Mouse (Mus musculus) spleen, adult 18-20 months (tissue): ENCODE measurements around the gene Iqschfp.

Experiments
- DNase-seq, 2 experiments: peaks; one replicate each; pipeline ENCODE4 v3.0.0; 2022; ENCODE audit warnings: mixed read lengths in 2 of 2

Gene Iqschfp

GRCm38 (mm10) chr3:68496513-68496912 lies 604.5 kb downstream of the Iqschfp start:
- DNase-seq = no peak

GRCm38 (mm10) chr3:68499532-68500152 lies 607.6 kb downstream of the Iqschfp start:
- DNase-seq = no peak

DNA sequence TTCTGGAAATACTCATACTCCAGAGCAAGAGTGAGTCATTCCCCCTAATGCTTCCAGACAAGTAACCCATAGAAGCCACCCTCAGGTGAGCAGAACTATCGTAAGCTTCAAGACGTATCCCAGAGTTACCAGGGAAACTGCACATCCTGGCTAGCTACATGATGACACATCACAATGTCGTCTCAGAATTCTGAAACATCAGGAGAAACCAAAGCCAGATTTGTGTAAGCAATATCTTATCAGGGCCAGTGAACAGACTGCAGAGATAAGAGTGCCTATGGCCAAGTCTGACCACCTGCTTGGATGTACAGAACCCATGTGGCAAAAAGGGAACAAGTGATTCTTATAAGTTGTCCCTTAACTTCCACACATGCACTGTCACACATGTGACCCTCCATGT lies 612.8 kb downstream of the Iqschfp start:
- DNase-seq = no peak

GRCm38 (mm10) chr3:68506769-68507318 lies 614.8 kb downstream of the Iqschfp start:
- no peak for DNase-seq

GRCm38 (mm10) chr3:68508629-68509028 lies 616.6 kb downstream of the Iqschfp start:
- no peak for DNase-seq

GRCm38 (mm10) chr3:68510872-68511271 lies 618.8 kb downstream of the Iqschfp start:
- DNase-seq = no peak

GRCm38 (mm10) chr3:68511744-68512143 lies 619.7 kb downstream of the Iqschfp start:
- DNase-seq = no peak

DNA sequence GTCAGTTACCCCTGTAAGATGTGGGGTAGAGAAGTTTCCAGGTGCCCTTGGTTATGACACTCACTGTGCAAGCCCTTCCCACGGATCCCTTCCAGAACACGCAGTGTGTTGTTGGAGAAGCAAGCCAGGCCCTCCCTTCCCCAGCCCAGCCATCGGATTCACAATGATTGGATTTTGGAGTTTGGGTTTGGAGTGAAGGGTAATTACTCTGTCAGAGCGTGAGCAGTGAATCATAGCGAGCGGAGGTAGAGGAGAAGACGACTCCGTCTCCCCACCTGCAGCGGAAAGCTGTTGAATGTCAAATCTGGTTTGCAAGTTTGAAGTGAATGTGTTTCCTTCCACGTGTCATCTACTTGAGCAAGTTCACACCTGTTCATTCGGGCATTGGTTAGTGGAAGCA lies 620.3 kb downstream of the Iqschfp start:
- DNase-seq = no peak

GRCm38 (mm10) chr3:68513340-68514119 lies 621.5 kb downstream of the Iqschfp start:
- no peak for DNase-seq

DNA sequence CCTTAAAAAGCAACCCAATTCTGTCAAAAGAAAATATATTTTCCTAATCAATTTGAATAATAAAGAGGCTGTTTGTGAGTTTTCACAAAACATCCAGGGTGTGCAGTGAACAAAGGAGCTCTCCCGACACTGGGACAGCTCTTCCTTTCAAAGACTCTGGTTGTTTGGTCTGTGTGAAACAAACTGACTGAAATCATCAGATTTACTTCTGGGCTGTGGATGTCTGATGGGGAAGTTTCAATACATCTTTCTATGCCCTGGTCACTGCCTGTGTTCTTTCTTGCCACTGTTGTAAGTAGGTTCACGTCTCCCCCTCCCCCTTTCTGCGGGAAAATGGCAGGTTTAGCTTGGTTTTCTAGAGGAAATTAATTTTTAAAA lies 622.1 kb downstream of the Iqschfp start:
- DNase-seq = no peak

- no peak for DNase-seq
These were observed 622.7 kb downstream of the Iqschfp start for GRCm38 (mm10) chr3:68514717-68515116.

- DNase-seq = no peak
These were observed 624.5 kb downstream of the Iqschfp start for GRCm38 (mm10) chr3:68516393-68517081.

- DNase-seq = no peak
These were observed 625.2 kb downstream of the Iqschfp start for GRCm38 (mm10) chr3:68517236-68517635.

DNA sequence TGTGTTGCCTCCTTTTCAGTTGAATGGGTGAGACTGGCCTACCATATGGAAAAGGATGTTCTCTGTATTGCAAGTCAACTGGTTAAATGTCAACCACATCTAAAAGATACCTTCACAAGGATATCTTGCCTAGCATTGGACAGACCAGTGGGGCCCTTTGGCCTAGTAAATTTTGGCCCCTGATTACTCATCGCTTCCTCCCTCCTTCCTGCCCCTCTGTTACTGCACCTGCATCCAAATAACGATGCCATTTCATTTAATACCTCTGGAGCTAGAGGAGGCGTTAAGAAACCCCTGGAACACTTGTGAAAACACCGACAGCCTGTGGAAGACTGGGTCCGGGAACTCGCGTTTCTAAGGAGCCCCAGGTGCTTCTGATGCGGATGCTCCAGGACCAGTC lies 626.0 kb downstream of the Iqschfp start:
- no peak for DNase-seq

DNA sequence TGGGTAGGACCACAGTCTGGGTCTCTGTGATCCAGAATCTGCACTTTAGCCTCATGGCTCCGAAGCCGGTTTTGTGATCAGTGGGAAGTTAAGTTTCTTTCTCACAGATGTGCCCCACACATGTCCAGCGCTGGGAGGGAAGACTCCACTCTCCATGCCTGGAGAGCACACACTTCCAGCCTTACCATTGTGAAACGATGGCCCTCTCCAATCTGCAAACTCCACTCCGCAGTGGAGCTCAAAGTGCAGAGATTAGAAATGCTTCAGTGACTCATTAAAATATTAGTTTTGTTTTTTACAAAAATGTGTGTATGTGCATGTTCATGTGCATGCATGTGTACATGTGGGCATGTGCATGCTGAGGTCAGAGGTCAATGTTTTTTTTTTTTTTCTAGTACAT lies 626.6 kb downstream of the Iqschfp start:
- DNase-seq = no peak

DNA sequence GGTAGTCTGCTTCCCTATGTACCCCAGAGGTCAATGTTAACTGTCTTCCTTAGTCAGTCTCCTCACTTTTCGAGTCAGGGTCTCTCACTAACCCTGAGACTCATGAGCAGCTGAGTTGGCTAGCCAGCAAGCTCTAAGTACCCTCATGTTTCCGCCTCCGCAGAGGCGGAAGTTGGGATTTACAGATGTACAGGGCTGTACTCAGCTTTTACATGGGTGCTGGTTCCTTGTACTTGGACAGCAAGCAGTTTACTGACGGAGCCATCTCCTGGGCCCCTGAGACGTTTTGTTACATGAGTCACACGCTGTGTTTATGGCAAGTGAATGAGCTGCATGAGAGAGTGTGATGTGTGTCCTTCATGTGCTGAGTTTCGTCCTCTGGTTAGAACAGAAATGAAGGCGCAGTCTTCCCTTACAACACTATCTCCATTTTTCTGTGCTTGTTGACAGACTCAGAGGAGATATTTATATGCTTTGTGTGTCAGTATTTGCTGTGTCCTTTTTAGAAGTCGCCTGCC lies 633.4 kb downstream of the Iqschfp start:
- no peak for DNase-seq

DNA sequence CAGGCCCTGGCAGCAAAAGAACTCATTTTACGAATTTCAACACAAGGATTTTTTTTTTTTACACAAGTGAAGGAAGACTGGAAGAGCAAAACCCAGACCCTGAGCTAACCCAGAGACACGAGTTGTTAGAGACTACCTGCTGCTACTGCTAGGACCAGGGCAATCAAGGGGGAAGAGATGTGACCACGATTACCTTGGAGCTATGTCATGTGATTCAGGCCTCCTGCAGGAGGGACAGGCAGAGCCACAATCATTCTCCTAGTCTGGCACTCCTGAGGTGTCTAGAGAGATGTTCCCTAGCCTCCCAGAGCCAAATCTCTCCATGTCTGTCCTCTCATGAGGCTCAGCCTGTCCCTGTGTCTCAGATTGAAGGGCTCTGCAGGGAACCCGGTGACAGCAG lies 634.4 kb downstream of the Iqschfp start:
- DNase-seq = no peak

- DNase-seq = no peak
These were observed 635.1 kb downstream of the Iqschfp start for GRCm38 (mm10) chr3:68527182-68527581.

DNA sequence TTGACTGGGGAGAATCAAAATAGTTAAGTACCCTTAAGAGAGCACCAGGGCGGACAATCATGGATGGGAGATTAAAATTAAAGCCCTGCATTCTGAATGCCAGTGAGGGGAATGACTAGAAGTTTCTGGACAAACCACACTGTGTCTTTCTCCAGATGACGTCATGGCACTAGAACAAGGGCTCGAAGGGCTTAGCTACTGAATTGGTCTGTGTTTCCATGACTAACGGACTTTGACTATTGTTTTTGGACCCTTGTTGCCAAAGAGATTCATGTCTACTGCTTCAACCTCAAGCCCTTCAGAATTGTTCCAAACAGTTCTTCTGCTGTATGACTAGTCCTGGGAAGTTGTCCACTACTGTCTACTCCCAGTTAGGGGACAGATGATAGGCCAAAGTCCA lies 639.9 kb downstream of the Iqschfp start:
- no peak for DNase-seq

GRCm38 (mm10) chr3:68534571-68535051 lies 642.6 kb downstream of the Iqschfp start:
- no peak for DNase-seq

GRCm38 (mm10) chr3:68535160-68535728 lies 643.2 kb downstream of the Iqschfp start:
- no peak for DNase-seq

DNA sequence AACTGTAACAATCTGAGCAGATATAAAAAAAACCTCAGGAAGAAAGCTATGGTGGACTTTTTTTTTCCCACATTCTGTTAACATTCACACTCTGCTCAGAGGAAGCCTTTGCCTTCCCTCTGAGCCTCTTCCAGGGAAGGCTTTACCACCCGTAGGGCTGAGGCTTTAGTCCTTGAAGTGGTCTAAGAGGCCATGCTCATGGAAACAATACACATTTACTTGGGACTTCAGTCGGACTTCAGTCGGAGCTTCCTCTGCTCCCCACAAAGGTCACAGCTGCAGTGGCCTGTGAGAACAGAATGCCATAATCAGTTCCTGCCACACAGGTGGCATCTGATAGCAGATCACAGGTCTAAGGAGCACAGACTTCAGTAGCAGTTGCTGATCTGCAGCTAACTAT lies 644.0 kb downstream of the Iqschfp start:
- no peak for DNase-seq

GRCm38 (mm10) chr3:68541688-68542087 lies 649.7 kb downstream of the Iqschfp start:
- no peak for DNase-seq
